Mouse (Mus musculus) heart, embryonic 10.5 days (tissue): ENCODE data around the gene Cd70. TPM values are rescaled to one million over a fixed set of nuclear protein-coding genes. Genes with fewer than 3 reads are reported as not detected.

ENCODE experiments used
- DNase-seq: peaks from one replicate; pipeline ENCODE4 v3.0.0-alpha.2; 2017; ENCODE audit warnings: low spot score
- H3K27ac ChIP-seq: fragments of 300-500 bp; sonication (generic); 2 replicates; pipeline ENCODE4 v1.5.1; 2016; ENCODE audit warnings: mild to moderate bottlenecking
- H3K27me3 ChIP-seq: fragments of 300-500 bp; sonication (generic); 2 replicates; pipeline ENCODE4 v1.6.1; 2016; ENCODE audit warnings: mild to moderate bottlenecking; ENCODE audit not compliant: poor library complexity, insufficient read depth, severe bottlenecking
- H3K36me3 ChIP-seq: fragments of 300-500 bp; sonication (generic); 2 replicates; pipeline ENCODE4 v1.6.1; 2016; ENCODE audit warnings: mild to moderate bottlenecking, moderate library complexity
- H3K4me1 ChIP-seq: fragments of 300-500 bp; sonication (generic); 2 replicates; pipeline ENCODE4 v1.6.1; 2016; ENCODE audit warnings: mild to moderate bottlenecking
- H3K4me3 ChIP-seq: fragments of 300-500 bp; sonication (generic); 2 replicates; pipeline ENCODE4 v1.5.1; 2016; ENCODE audit warnings: mild to moderate bottlenecking, moderate library complexity
- H3K9me3 ChIP-seq: fragments of 300-500 bp; sonication (generic); 2 replicates; pipeline ENCODE4 v1.6.1; 2016; ENCODE audit warnings: mild to moderate bottlenecking, moderate library complexity
- WGBS: fragments of 180-500 bp; shearing (Covaris S2); methylation state at CpG from one replicate; pipeline ENCODE4 v1.1.7; 2016; 5-methylcytosine and 5-hydroxymethylcytosine counted together
- polyA plus RNA-seq: library from polyadenylated mRNA; unstranded; fragments of >200 nt; fragmentation: Nextera tagmentation; extraction: Ambion mirVana; gene quantifications from 2 replicates; pipeline ENCODE4 v1.2.1, GENCODE M21; 2016

Cd70 gene
- polyA plus RNA-seq, 1 experiment from 2014 or later, result not detected

GRCm38 (mm10) chr17:57124792-57125191, 24.8 kb downstream of the Cd70 start:
- 91% methylated on average over 4 of the region's 4 CpGs for WGBS
- DNase-seq, result no peak

GRCm38 (mm10) chr17:57123192-57124118, 26.1 kb downstream of the Cd70 start:
- Histone ChIP-seq H3K4me3 (no peak overlapping the region), H3K27ac (no peak overlapping the region), H3K4me1 (peaks cover 11% of the 10 kb centered on the region), H3K36me3 (no peaks in the 10 kb centered on the region), H3K27me3 (peaks cover 2% of the 10 kb centered on the region; the same call in 1 of the 2 replicates), H3K9me3 (no peaks in the 10 kb centered on the region)
- no peak for DNase-seq
- 81% methylated on average over 11 of the region's 11 CpGs for WGBS

More at GRCm38 (mm10) chr17:57124792-57125191, 24.8 kb downstream of the Cd70 start:
- no peaks in the 10 kb centered on the region for H3K9me3 ChIP-seq
- no peak overlapping the region for H3K4me3 ChIP-seq
- H3K27me3 ChIP-seq, result peaks cover 6% of the 10 kb centered on the region; the same call in 1 of the 2 replicates
- no peaks in the 10 kb centered on the region for H3K36me3 ChIP-seq
- H3K4me1 ChIP-seq, result no peaks in the 10 kb centered on the region
- H3K27ac ChIP-seq, result no peak overlapping the region

GRCm38 (mm10) chr17:57121856-57122255, 27.7 kb downstream of the Cd70 start:
- Histone ChIP-seq H3K27ac (no peak overlapping the region), H3K4me1 (peaks cover 12% of the 10 kb centered on the region), H3K4me3 (no peak overlapping the region), H3K36me3 (no peaks in the 10 kb centered on the region), H3K27me3 (no peaks in the 10 kb centered on the region), H3K9me3 (no peaks in the 10 kb centered on the region)
- 79% methylated on average over 2 of the region's 2 CpGs for WGBS
- DNase-seq, result no peak

GRCm38 (mm10) chr17:57118524-57119349, 30.8 kb downstream of the Cd70 start:
- DNase-seq, result no peak
- H3K36me3 ChIP-seq, result no peaks in the 10 kb centered on the region
- no peaks in the 10 kb centered on the region for H3K27me3 ChIP-seq
- H3K9me3 ChIP-seq, result no peaks in the 10 kb centered on the region
- 0 out of 2 replicates have a peak overlapping the region, but pooled peaks have one; percentile 31 for H3K4me3 ChIP-seq
- no peak overlapping the region for H3K27ac ChIP-seq
- peaks cover 12% of the 10 kb centered on the region for H3K4me1 ChIP-seq
- WGBS, result under 1% methylated on average over 11 of the region's 11 CpGs

GRCm38 (mm10) chr17:57116801-57117200, 32.8 kb downstream of the Cd70 start:
- Histone ChIP-seq H3K27ac (no peak overlapping the region), H3K36me3 (no peaks in the 10 kb centered on the region), H3K4me3 (no peak overlapping the region), H3K9me3 (no peaks in the 10 kb centered on the region), H3K4me1 (peaks cover 12% of the 10 kb centered on the region), H3K27me3 (no peaks in the 10 kb centered on the region)
- DNase-seq, result no peak
- 67% methylated on average over 2 of the region's 2 CpGs for whole genome bisulfite sequencing

GRCm38 (mm10) chr17:57112768-57113474, 36.7 kb downstream of the Cd70 start:
- Histone ChIP-seq H3K27me3 (no peaks in the 10 kb centered on the region), H3K9me3 (no peaks in the 10 kb centered on the region), H3K27ac (no peak overlapping the region), H3K36me3 (no peaks in the 10 kb centered on the region), H3K4me1 (0 out of 2 replicates have a peak, but pooled peaks cover 5% of the 10 kb centered on the region), H3K4me3 (no peak overlapping the region)
- 81% methylated on average over 10 of the region's 10 CpGs for WGBS
- DNase-seq, result no peak

GRCm38 (mm10) chr17:57110005-57110404, 39.6 kb downstream of the Cd70 start:
- Histone ChIP-seq H3K27ac (no peak overlapping the region), H3K4me1 (peaks cover 19% of the 10 kb centered on the region), H3K9me3 (no peaks in the 10 kb centered on the region), H3K4me3 (no peak overlapping the region), H3K36me3 (no peaks in the 10 kb centered on the region), H3K27me3 (peaks cover 13% of the 10 kb centered on the region; the same call in 1 of the 2 replicates)
- WGBS, result 78% methylated on average over 1 of the region's 1 CpGs
- DNase-seq, result no peak

GRCm38 (mm10) chr17:57108666-57109171, 40.9 kb downstream of the Cd70 start:
- no peak overlapping the region for H3K27ac ChIP-seq
- no peaks in the 10 kb centered on the region for H3K9me3 ChIP-seq
- no peaks in the 10 kb centered on the region for H3K36me3 ChIP-seq
- H3K4me1 ChIP-seq, result peaks cover 25% of the 10 kb centered on the region
- H3K4me3 ChIP-seq, result no peak overlapping the region
- 33% methylated on average over 5 of the region's 5 CpGs for WGBS
- no peak for DNase-seq
- peaks cover 14% of the 10 kb centered on the region; the same call in 1 of the 2 replicates for H3K27me3 ChIP-seq

- Histone ChIP-seq H3K9me3 (no peaks in the 10 kb centered on the region), H3K4me3 (no peak overlapping the region), H3K4me1 (peaks cover 25% of the 10 kb centered on the region), H3K27ac (no peak overlapping the region), H3K27me3 (peaks cover 19% of the 10 kb centered on the region; the same call in 1 of the 2 replicates), H3K36me3 (no peaks in the 10 kb centered on the region)
- no peak for DNase-seq
- 71% methylated on average over 7 of the region's 7 CpGs for WGBS
These were observed 41.4 kb downstream of the Cd70 start for GRCm38 (mm10) chr17:57108040-57108665.

- no peak for DNase-seq
- Histone ChIP-seq H3K4me1 (peaks cover 25% of the 10 kb centered on the region), H3K36me3 (no peaks in the 10 kb centered on the region), H3K27me3 (peaks cover 19% of the 10 kb centered on the region; the same call in 1 of the 2 replicates), H3K27ac (no peak overlapping the region), H3K4me3 (no peak overlapping the region), H3K9me3 (no peaks in the 10 kb centered on the region)
- 86% methylated on average over 5 of the region's 5 CpGs for WGBS
These were observed 42.5 kb downstream of the Cd70 start for GRCm38 (mm10) chr17:57107064-57107463.

- DNase-seq, result no peak
- Histone ChIP-seq H3K9me3 (no peaks in the 10 kb centered on the region), H3K4me3 (peak overlapping the region; percentile 66), H3K4me1 (peaks cover 25% of the 10 kb centered on the region), H3K27ac (peak overlapping the region; percentile 87; the same call in 1 of the 2 replicates), H3K36me3 (no peaks in the 10 kb centered on the region), H3K27me3 (peaks cover 19% of the 10 kb centered on the region; the same call in 1 of the 2 replicates)
- WGBS, result 10% methylated on average over 9 of the region's 9 CpGs
These were observed 43.6 kb downstream of the Cd70 start for GRCm38 (mm10) chr17:57106035-57106368.
